ENCODE assay signal across 8 mouse cellular contexts in genomic region chr4:129624281-129625028, GRCm38 (mm10). TPM values are rescaled to one million over a fixed set of nuclear protein-coding genes. Genes with fewer than 3 reads are reported as not detected.
DNase-seq lines count a peak whose midpoint lies in the region; ATAC-seq and TF ChIP-seq lines count a peak whose summit lies in the region.

No protein-coding gene starts in this region.

- H3K4me3 ChIP-seq in forebrain, embryonic 16.5 days (replicated peaks; ENCODE audit: low read length): peak overlapping the region; percentile 62
- H3K4me3 ChIP-seq in lung, embryonic 14.5 days (ENCODE audit: low read depth, low read length): peak overlapping the region; percentile 52
- peak overlapping the region; percentile 42 for H3K4me3 ChIP-seq in thymus, adult 2 months (ENCODE audit: control insufficient read depth, insufficient read depth, low read length)

- no peak for TF ChIP-seq CTCF in lung, embryonic 14.5 days (IDR thresholded peaks at IDR 0.05; ENCODE audit: low read depth)
- TF ChIP-seq CTCF in thymus, adult 2 months (IDR thresholded peaks at IDR 0.05; ENCODE audit: borderline replicate concordance, control insufficient read depth, extremely low read depth, insufficient read depth, low read length, poor library complexity): peak; percentile 48; the same call in 1 of the 2 replicates

- no peaks in the 10 kb centered on the region for H3K9me3 ChIP-seq in forebrain, embryonic 16.5 days (ENCODE audit: control insufficient read depth, low read length)
- H3K9me3 ChIP-seq in lung, embryonic 14.5 days (ENCODE audit: low read depth, low read length): no peaks in the 10 kb centered on the region

- H3K4me2 ChIP-seq in forebrain, embryonic 16.5 days (ENCODE audit: low read length): peak overlapping the region; percentile 79
- H3K4me2 ChIP-seq in lung, embryonic 14.5 days: peak overlapping the region; percentile 65

- peak; percentile 83 for TF ChIP-seq POLR2A in thymus, adult 2 months (IDR thresholded peaks at IDR 0.05; ENCODE audit: control insufficient read depth, extremely low read depth, insufficient read depth, low read length, poor library complexity)

- H3K27ac ChIP-seq in forebrain, embryonic 16.5 days (ENCODE audit: low read length): peak overlapping the region; percentile 95
- H3K27ac ChIP-seq in lung, embryonic 14.5 days (ENCODE audit: low read depth): peak overlapping the region; percentile 83
- H3K27ac ChIP-seq in thymus, adult 2 months (ENCODE audit: control insufficient read depth, insufficient read depth, low read length): peak overlapping the region; percentile 98

- H3K4me1 ChIP-seq in forebrain, embryonic 16.5 days (replicated peaks; ENCODE audit: control insufficient read depth, insufficient read depth, low read length): peaks cover 35% of the 10 kb centered on the region
- H3K4me1 ChIP-seq in lung, embryonic 14.5 days (ENCODE audit: insufficient read depth): peaks cover 13% of the 10 kb centered on the region; the same call in 1 of the 2 replicates
- peaks cover 27% of the 10 kb centered on the region for H3K4me1 ChIP-seq in thymus, adult 2 months (replicated peaks; ENCODE audit: control insufficient read depth, insufficient read depth, low read length)

- peak overlapping the region; percentile 72 for H3K9ac ChIP-seq in forebrain, embryonic 16.5 days (replicated peaks; ENCODE audit: low read depth, low read length)
- H3K9ac ChIP-seq in lung, embryonic 14.5 days: peak overlapping the region; percentile 68

- H3K36me3 ChIP-seq in forebrain, embryonic 16.5 days (ENCODE audit: control insufficient read depth, insufficient read depth): peaks cover 24% of the 10 kb centered on the region
- H3K36me3 ChIP-seq in lung, embryonic 14.5 days (ENCODE audit: insufficient read depth): peaks cover 40% of the 10 kb centered on the region
- peaks cover 21% of the 10 kb centered on the region for H3K36me3 ChIP-seq in thymus, adult 2 months (ENCODE audit: control insufficient read depth, insufficient read depth, low read length)

- peak; percentile 89 for DNase-seq in MN1 (ENCODE audit: low spot score)
- DNase-seq in cerebellum, adult 18-20 months: peak; percentile 87 to 94
- peak; percentile 77 to 79 for DNase-seq in heart, postnatal 36 days
- DNase-seq in layer of hippocampus, adult 8-10 months (ENCODE audit: low spot score in 2 of 2): peak; percentile 88 to 93
- peak; percentile 94 for DNase-seq in lung, embryonic 14.5 days
- peak; percentile 84 for DNase-seq in thymus, adult 2 months

- intact Hi-C loops in heart, postnatal 36 days (cut with DNase I): loop anchor here (1.0 kb wide), 1 partner anchor 16 kb away; no protein-coding TSS in a partner anchor

- WGBS in forebrain, embryonic 16.5 days: 1% methylated on average over 18 of the region's 18 CpGs
- WGBS in lung, embryonic 14.5 days: under 1% methylated on average over 18 of the region's 18 CpGs
- under 1% methylated on average over 18 of the region's 18 CpGs for WGBS in thymus, adult 2 months

- peak; percentile 97 for ATAC-seq in forebrain, embryonic 16.5 days
- peak; percentile 94 for ATAC-seq in lung, embryonic 14.5 days (ENCODE audit: insufficient read depth)
- ATAC-seq in neutrophil, adult 5-6 weeks (ENCODE audit: extremely low read depth, insufficient number of reproducible peaks, low FRiP score, poor library complexity, severe bottlenecking): peak; percentile 88

- H3K27me3 ChIP-seq in forebrain, embryonic 16.5 days (replicated peaks; ENCODE audit: control insufficient read depth, insufficient read depth, low read length): no peaks in the 10 kb centered on the region
- no peaks in the 10 kb centered on the region for H3K27me3 ChIP-seq in lung, embryonic 14.5 days (ENCODE audit: insufficient read depth, low read length)
- H3K27me3 ChIP-seq in thymus, adult 2 months (ENCODE audit: control insufficient read depth, insufficient read depth, low read length): no peaks in the 10 kb centered on the region

RNA-seq across cellular contexts. Expression of gene Ccdc28b, which starts 0.7 kb away (rescaled TPM):
- 109 and 133 TPM in 2 replicates for polyA plus RNA-seq in forebrain, embryonic 16.5 days (2015; fragmentation: Nextera tagmentation; extraction: Ambion mirVana)
- 10 to 100 TPM; 21.1 to 26.9 TPM for total RNA-seq in heart, postnatal 36 days (2021)
- total RNA-seq in layer of hippocampus, adult 8-10 months (2022): 10 to 100 TPM; 59.2 to 67.4 (median 62.1) TPM
- 43.9 and 46.3 TPM in 2 replicates for polyA plus RNA-seq in lung, embryonic 14.5 days (2014; fragmentation: Nextera tagmentation; extraction: Ambion mirVana)
- 42.6 and 53.2 TPM in 2 replicates for total RNA-seq in neutrophil, adult 5-6 weeks (2017)
- polyA plus RNA-seq in thymus, adult 2 months (2012; rRNA removed): 34.8 and 35.3 TPM in 2 replicates

RNA-seq across cellular contexts. Expression of gene Iqcc, which starts 5.6 kb away (rescaled TPM):
- polyA plus RNA-seq in forebrain, embryonic 16.5 days (2015; fragmentation: Nextera tagmentation; extraction: Ambion mirVana): 30.7 and 37.0 TPM in 2 replicates
- 10 to 100 TPM; 14.4 to 18.7 TPM for total RNA-seq in heart, postnatal 36 days (2021)
- total RNA-seq in layer of hippocampus, adult 8-10 months (2022): 10 to 100 TPM; 27.9 to 42.5 (median 36.0) TPM
- polyA plus RNA-seq in lung, embryonic 14.5 days (2014; fragmentation: Nextera tagmentation; extraction: Ambion mirVana): 23.6 and 25.8 TPM in 2 replicates
- 25.7 and 27.5 TPM in 2 replicates for total RNA-seq in neutrophil, adult 5-6 weeks (2017)
- 73.8 and 78.8 TPM in 2 replicates for polyA plus RNA-seq in thymus, adult 2 months (2012; rRNA removed)

RNA-seq across cellular contexts. Expression of gene Dcdc2b, which starts 10.4 kb away (rescaled TPM):
- 2.6 and 4.0 TPM in 2 replicates for polyA plus RNA-seq in forebrain, embryonic 16.5 days (2015; fragmentation: Nextera tagmentation; extraction: Ambion mirVana)
- under 1 TPM; 0.44 to 0.95 TPM for total RNA-seq in heart, postnatal 36 days (2021)
- total RNA-seq in layer of hippocampus, adult 8-10 months (2022): 1 to 10 TPM; 4.0 to 7.9 (median 5.9) TPM
- 2.1 and 2.5 TPM in 2 replicates for polyA plus RNA-seq in lung, embryonic 14.5 days (2014; fragmentation: Nextera tagmentation; extraction: Ambion mirVana)
- total RNA-seq in neutrophil, adult 5-6 weeks (2017): 0.49 and 3.8 TPM in 2 replicates
- 4.9 and 7.0 TPM in 2 replicates for polyA plus RNA-seq in thymus, adult 2 months (2012; rRNA removed)

RNA-seq across cellular contexts. Expression of gene Txlna, which starts 16.4 kb away (rescaled TPM):
- polyA plus RNA-seq in forebrain, embryonic 16.5 days (2015; fragmentation: Nextera tagmentation; extraction: Ambion mirVana): 68.1 and 72.8 TPM in 2 replicates
- total RNA-seq in heart, postnatal 36 days (2021): 10 to 100 TPM; 23.9 to 32.0 TPM
- total RNA-seq in layer of hippocampus, adult 8-10 months (2022): 10 to 100 TPM; 42.1 to 46.3 (median 44.6) TPM
- polyA plus RNA-seq in lung, embryonic 14.5 days (2014; fragmentation: Nextera tagmentation; extraction: Ambion mirVana): 100 and 109 TPM in 2 replicates
- 39.2 and 41.5 TPM in 2 replicates for total RNA-seq in neutrophil, adult 5-6 weeks (2017)
- 70.1 and 70.8 TPM in 2 replicates for polyA plus RNA-seq in thymus, adult 2 months (2012; rRNA removed)

RNA-seq across cellular contexts. Expression of gene Tmem234, which starts 24.0 kb away (rescaled TPM):
- 139 and 164 TPM in 2 replicates for polyA plus RNA-seq in forebrain, embryonic 16.5 days (2015; fragmentation: Nextera tagmentation; extraction: Ambion mirVana)
- total RNA-seq in heart, postnatal 36 days (2021): 10 to 100 TPM; 42.7 to 43.6 TPM
- total RNA-seq in layer of hippocampus, adult 8-10 months (2022): 10 to 100 TPM; 77.3 to 91.3 (median 84.6) TPM
- 187 and 200 TPM in 2 replicates for polyA plus RNA-seq in lung, embryonic 14.5 days (2014; fragmentation: Nextera tagmentation; extraction: Ambion mirVana)
- 164 TPM in 2 replicates for total RNA-seq in neutrophil, adult 5-6 weeks (2017)
- polyA plus RNA-seq in thymus, adult 2 months (2012; rRNA removed): 243 and 257 TPM in 2 replicates

Comparison
In these comparisons a context has a peak if more than half of its experiments do, and no peak if none do; other contexts are left out.
1. Peak in every context shown above with its lines: DNase-seq, ATAC-seq, H3K4me3 ChIP-seq and H3K27ac ChIP-seq.